Mouse (Mus musculus): Measurements from ENCODE around the gene Ttc25. TPM values are rescaled to one million over a fixed set of nuclear protein-coding genes. Genes with fewer than 3 reads are reported as not detected.
A peak's percentile ranks its signal among the peaks of the same experiment; 100 is the strongest.
"Not testable (repeated sequence)": the region's sequence is repeated elsewhere in the genome, so short reads cannot be mapped to it uniquely, and the experiment has no call there.

Ttc25 gene
- total RNA-seq, 1 experiment from 2014 or later = 1.3 TPM

DNA sequence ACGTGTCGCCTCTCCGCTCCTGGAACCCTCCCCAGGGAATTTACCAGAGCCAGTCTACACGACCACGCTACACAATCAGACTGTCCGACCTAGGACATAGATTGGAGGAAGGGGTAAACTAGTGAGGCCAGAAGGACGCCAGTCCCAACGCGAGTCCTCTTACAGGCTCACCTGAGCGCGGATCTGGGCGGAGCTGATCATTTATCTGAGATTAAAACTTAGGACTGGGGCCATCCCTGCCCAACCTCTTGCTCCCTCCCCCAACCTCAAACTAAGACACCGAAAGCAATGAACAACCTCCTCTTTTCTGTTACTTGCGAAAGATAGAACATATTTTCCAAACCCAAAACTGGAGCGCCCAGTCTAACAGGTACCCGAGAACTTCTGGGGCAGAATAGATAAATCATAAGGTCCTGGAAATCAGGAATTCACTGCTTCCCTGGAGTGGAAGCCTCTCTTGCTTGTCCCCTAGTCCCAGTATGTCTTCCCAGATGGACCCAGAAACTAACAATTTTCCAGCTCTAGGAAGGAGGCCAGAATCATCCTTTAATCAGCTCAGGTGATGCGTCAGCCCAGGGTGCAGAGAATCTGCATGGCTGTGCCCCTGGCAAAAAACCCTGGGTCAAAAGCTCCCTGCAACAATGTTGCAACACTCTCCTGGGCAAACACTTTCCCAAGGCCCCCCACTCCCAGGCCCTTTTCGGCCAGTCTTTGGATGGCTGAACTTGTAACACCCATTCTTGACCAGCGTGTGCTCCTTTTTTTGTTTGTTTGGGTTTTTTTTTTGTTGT is 16.8 kb upstream of the Ttc25 start:
- DNase-seq = peak; percentile 6

- DNase-seq = no peak
Measured at GRCm38 (mm10) chr11:100533871-100534270, 11.5 kb upstream of the Ttc25 start.

DNA sequence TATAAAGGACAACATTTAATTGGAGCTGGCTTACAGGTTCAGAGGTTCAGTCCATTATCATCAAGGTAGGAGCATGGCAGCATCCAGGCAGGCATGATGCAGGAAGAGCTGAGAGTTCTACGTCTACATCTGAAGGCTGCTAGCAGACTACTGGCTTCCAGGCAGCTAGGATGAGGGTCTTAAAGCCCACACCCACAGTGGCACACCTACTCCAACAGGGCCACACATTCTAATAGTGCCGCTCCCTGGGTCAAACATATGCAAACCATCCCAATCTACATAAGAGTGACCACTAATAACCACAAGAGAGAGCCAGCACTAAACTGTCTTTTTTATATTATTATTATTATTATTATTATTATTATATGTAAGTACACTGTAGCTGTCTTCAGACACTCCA is 11.0 kb upstream of the Ttc25 start:
- DNase-seq = not testable (repeated sequence)

- not testable (repeated sequence) for DNase-seq
Measured at GRCm38 (mm10) chr11:100534821-100535220, 10.6 kb upstream of the Ttc25 start.

DNA sequence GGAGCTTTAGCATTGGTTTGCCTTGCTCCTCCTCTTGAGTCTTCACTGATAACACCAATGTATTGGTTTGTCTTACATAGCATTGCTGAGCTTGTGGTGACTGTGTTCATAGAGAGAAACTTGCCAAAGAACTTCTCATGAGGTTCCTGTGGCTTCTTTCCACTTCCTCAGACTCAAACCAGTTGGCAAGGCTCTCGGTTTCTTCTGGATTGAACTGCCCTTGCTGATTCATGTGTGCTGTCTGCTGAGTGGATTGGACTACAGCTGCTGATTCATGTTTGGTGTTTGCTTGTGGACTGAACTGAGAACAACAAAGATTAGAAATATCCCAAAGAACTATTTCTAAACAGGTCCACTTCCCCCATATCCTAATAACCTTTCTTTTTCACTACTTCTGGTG is 9.4 kb upstream of the Ttc25 start:
- no peak for DNase-seq

GRCm38 (mm10) chr11:100536466-100536865 is 8.9 kb upstream of the Ttc25 start:
- no peak for DNase-seq

DNA sequence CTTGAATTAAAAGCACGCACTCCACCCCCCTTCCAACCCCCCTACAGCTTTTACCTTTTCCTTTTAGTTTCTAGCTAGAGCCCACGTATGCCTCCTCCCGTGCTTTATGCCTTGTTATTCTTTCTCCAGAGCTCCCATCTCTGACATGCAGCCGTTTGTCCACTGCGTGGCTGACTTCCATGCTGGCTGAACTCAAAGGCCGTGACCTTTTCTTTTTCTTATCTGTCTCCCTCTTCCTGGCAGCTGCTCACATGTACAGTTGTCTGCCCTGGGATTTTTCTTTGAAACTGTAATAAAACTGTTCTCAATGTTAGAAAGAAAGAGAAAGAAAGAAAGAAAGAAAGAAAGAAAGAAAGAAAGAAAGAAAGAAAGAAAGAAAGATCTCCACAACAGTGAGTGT is 4.4 kb upstream of the Ttc25 start:
- DNase-seq = peak; percentile 56

- DNase-seq = peak; percentile 32
Measured at GRCm38 (mm10) chr11:100541577-100541976, 3.8 kb upstream of the Ttc25 start.

DNA sequence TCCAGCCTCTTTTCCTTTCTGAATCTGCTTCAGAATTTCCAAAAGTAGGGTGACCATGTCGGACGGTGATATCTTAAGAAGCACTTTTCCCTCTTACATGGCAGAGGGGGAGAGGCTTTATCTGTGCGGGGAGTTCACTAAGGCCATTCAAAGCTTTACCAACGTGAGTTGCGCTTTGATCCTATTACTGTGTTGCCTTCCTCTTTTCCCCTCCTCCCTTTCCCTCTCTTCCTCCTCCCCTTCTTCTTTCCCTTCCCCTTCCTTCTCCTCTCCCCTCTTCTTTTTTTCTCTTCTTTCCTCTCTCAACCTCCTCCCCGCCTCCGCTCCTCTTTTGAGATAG is 309 bp downstream of the Ttc25 start:
- DNase-seq = no peak

DNA sequence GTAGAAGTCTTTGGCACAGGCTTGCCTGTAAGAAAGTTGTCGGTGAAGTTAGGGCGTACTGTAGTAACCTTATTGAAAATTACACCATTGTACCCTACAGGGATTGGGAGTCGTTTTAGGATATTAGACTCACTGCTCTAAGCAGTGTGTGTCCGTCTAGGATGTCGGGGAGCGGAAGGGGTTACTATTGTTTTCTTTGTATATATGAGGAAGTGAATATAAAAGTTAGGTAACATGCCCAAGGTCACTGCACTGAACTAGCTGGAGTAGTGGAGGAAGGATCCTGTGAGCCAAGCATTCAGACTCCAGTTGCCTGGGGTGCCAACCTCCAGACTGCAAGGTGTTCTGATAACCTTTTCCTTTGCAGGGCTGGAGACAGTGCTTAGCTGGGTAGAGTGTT is 1.5 kb downstream of the Ttc25 start:
- no peak for DNase-seq

DNA sequence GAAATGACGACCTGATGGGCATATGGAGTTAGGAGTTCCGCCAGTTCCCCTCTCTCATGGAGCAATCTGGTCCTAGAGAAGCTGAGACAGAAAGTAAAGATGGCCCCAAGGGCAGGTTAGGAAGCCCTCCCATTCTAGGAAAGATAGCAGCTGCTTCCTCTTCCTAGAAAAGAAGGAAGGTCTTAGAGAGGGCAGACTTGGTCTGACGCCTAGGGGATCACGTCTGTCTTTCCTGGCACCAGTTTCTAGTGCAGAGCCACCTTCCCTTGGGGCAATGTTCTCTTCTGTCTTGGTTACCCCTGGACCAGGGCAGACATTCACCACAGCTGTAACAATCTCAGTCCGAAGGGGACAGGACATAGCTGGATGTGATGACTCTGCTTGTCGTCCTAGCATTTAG is 2.7 kb downstream of the Ttc25 start:
- no peak for DNase-seq

- no peak for DNase-seq
Measured at GRCm38 (mm10) chr11:100549466-100549865, 4.1 kb downstream of the Ttc25 start.

DNA sequence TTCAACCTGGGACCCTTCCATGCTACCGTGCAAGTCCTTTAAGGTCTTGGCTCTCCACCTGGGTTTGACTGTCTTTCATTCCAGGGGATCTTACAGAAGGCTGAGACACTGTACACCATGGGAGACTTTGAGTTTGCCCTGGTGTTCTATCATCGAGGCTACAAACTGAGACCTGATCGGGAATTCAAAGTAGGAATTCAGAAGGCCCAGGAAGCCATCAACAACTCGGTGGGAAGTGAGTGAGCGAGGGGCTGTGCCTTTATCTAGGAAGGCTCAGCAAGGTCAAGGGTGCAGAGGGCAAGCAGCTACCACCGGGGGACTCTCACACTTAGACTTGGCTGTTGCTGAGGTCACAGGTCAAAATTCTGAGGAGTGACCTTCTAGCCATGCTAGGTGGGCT is 4.7 kb downstream of the Ttc25 start:
- DNase-seq = no peak

DNA sequence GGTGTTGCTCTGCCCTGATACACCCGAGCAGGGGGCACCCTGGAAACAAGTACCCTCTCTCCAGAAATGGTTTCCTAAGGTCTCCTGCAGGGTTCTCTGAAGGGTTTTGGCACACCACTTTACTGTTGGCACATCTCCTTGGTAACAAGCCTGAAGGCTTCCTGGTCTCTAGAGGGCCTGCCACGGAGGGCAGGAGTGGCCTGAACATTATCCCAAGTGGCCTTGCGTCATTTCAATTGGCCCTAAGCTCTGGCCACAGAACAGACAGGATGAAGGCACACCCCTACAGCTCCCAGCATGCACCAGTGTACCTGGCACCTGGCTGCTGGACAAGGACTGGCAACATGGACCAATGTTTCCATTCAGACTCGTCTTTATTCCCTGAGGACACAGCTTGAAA is 7.4 kb downstream of the Ttc25 start:
- peak; percentile 70 for DNase-seq

GRCm38 (mm10) chr11:100555583-100555982 is 10.2 kb downstream of the Ttc25 start:
- DNase-seq = peak; percentile 79

DNA sequence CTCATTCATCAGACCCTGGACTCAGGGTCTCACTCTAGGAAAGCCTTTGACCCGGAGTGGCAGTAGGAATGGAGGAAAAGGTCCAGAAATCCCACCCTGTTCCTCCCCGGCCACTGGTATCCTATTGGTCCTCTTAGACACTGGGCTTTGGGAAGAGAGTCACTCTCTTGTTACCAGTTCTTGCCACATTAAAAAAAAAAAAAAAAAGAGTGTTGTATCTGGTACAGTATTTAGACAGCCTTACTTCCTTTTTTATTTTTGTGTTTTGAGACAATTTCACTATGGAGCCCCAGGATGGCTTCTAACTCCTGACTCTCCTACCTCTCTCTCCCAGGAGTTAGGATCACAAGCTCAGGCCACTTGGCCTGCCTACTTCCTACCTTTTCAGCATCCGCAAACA is 12.2 kb downstream of the Ttc25 start:
- DNase-seq = no peak

GRCm38 (mm10) chr11:100559476-100559875 is 14.1 kb downstream of the Ttc25 start:
- DNase-seq = peak; percentile 26

DNA sequence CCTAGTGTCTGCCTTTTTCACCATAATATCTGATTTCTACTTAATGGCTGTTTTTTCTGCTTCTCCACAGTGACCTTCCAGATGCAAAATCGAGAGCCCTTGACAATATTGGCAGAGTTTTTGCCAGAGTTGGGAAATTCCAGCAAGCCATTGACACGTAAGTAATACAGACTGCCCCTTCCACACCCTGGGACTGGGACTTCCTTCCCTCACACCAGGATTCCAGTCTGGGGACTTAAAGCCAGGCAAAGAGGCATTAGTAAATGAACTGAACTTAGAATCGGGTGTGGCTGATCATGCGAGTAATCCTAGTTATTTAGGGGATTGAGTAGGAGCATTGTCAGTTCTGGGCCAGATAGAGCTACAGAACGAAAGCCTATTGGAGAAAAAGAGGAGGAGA is 16.3 kb downstream of the Ttc25 start:
- DNase-seq = peak; percentile 34

DNA sequence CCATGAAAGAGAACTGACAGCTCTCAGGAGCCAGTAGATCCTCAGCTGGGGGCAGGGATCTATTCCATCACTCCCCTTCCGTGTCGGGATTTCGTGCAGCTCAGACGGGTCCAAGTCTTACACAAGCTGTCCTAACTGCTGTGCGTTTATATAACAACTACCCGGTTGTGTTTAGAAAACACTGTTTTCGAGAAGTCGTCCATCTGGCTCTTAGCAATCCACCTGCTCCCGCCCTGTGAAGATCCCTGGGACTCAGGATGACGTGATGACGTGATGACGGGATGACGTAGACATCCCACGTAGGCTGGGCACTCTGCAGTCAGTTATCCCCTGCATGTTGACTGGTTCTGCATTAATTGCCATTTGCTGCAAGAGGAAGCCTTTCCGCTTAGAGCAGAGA is 18.9 kb downstream of the Ttc25 start:
- DNase-seq = no peak

DNA sequence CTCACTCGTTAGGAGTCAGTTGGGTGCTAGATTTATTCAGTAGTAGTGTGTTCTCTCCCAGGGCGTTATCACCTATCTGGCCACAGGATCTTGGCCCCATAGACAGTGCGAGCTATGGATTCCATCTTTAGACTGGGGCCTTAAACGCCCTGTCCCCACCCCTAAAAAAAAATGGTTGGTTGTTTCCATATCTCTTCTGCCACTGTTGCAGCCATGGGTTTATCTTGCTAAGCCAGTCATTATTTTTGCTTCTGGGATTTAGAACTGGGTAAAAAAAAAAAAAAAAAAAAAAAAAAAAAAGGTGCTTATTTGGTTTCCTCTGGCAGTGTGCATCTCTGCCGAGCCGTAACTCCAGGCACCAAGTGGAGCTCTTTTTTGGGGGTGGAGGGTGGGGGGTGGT is 19.3 kb downstream of the Ttc25 start:
- no peak for DNase-seq

DNA sequence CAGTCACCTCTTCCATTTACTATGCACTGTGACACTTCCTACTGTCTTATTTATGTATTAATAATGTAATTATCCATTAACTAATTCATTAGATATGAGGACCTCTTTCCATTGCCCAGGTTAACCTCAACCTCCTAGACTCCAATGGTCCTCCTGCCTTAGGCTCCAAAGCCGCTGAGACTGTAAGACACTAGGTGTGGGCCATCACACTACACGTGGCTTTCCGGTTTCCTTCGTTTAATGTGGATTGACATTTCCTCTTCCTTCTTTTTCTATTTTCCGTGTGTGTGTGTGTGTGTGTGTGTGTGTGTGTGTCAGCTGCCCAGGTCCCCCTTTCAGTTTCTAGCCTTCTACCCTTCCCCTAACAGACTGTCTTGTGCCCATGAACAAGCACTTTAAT is 21.8 kb downstream of the Ttc25 start:
- DNase-seq = no peak

- peak; percentile 50 for DNase-seq
Measured at GRCm38 (mm10) chr11:100567815-100568245, 22.4 kb downstream of the Ttc25 start.

DNA sequence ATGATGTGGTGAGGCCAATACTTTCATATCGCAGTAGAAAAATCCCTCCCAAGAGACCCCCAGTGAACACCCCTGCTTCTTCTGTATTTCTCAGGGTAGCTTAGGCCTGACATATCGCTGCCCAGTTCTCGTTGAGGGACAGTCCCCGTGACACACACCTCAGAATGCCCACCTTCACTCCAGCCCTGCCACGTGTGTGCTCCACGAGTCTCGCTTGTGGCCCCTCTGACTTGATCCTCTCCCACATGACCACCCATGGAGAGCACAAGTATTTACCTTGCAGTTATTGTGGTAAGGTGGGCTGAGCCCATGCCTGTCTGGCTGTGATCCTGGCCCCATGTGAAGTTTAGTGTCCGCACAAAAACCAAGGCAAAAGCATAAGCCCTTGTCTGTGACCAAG is 23.3 kb downstream of the Ttc25 start:
- no peak for DNase-seq

DNA sequence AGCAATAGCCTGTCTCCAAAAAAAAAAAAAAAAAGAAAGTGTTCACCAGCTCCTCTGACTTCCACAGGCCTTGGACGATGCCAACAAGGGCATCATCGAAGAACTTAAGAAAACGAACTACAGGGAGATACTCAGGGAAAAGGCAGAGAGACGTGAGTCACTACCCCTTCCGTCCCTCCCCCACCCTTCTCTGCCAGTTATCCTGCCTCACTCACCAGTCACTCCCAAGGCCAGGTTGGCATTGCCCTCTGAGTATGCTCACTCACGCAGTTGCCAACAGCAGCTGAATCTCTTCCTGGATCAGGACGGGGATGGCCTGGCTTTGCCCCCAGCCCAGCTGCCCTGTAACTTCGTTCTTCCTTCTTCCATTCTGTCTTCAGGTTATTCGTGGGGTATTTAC is 24.4 kb downstream of the Ttc25 start:
- peak; percentile 90 for DNase-seq
